Mouse (Mus musculus) adrenal gland, postnatal 10 days (tissue): ENCODE data around the gene Vps51. TPM values are rescaled to one million over a fixed set of nuclear protein-coding genes. Genes with fewer than 3 reads are reported as not detected.

ENCODE experiments used
- DNase-seq: peaks from one replicate; pipeline ENCODE4 v3.0.0; 2021; ENCODE audit warnings: mixed read lengths
- long read RNA-seq, 2 experiments: library from polyadenylated mRNA; stranded (forward); transcript quantifications; one replicate each; pipeline ENCODE4 v2.0.0; 2021
- total RNA-seq, 2 experiments: library from RNA; stranded (reverse); gene quantifications; 2 replicates each; pipeline ENCODE4 v1.2.3; 2021

Gene Vps51
- total RNA-seq, result 10 to 100 TPM; 45.1 to 61.3 TPM
- long read RNA-seq, experiment 1, transcript Vps51-208 (2 exons, 840 nt), result minor isoform, 7 of 77 reads
- long read RNA-seq, experiment 1, transcript Vps51-201 (10 exons, 2,675 nt), result major isoform, 50 of 77 reads
- long read RNA-seq, experiment 1, partial matches to known transcripts, result 11 of 77 reads
- long read RNA-seq, experiment 1, other reads (novel, unspliced or antisense), result 9 of 77 reads
- long read RNA-seq, experiment 2, transcript Vps51-201 (10 exons, 2,675 nt), result major isoform, 27 of 51 reads
- long read RNA-seq, experiment 2, partial matches to known transcripts, result 7 of 51 reads
- long read RNA-seq, experiment 2, other reads (novel, unspliced or antisense), result 13 of 51 reads

GRCm38 (mm10) chr19:6076564-6077393, at the start of gene Vps51:
TSS of gene Vps51 (minus strand) at chr19:6077231.
- DNase-seq, result peak; percentile 90

- peak; percentile 75 for DNase-seq
Observed at GRCm38 (mm10) chr19:6126289-6126688, 49.3 kb upstream of the Vps51 start.

GRCm38 (mm10) chr19:6124898-6125297, 47.9 kb upstream of the Vps51 start:
- DNase-seq, result no peak

- no peak for DNase-seq
Observed at GRCm38 (mm10) chr19:6123330-6123729, 46.3 kb upstream of the Vps51 start.

- no peak for DNase-seq
Observed at GRCm38 (mm10) chr19:6121761-6122160, 44.7 kb upstream of the Vps51 start.

- no peak for DNase-seq
Observed at GRCm38 (mm10) chr19:6118677-6119185, 41.7 kb upstream of the Vps51 start.

GRCm38 (mm10) chr19:6117986-6118676, 41.1 kb upstream of the Vps51 start, which contains the start of gene Sac3d1:
TSS of gene Sac3d1 (minus strand) at chr19:6118650.
- peak; percentile 91 for DNase-seq

- no peak for DNase-seq
Observed at GRCm38 (mm10) chr19:6117346-6117985, 40.4 kb upstream of the Vps51 start.

- DNase-seq, result peak; percentile 82
Observed at GRCm38 (mm10) chr19:6116113-6116850, 39.3 kb upstream of the Vps51 start.

GRCm38 (mm10) chr19:6113116-6113515, 36.1 kb upstream of the Vps51 start:
- no peak for DNase-seq

- DNase-seq, result no peak
Observed at GRCm38 (mm10) chr19:6105586-6105985, 28.6 kb upstream of the Vps51 start, which contains the start of gene Naaladl1. TSS of gene Naaladl1 (plus strand) at chr19:6105782.

- no peak for DNase-seq
Observed at GRCm38 (mm10) chr19:6104476-6104875, 27.4 kb upstream of the Vps51 start.

- no peak for DNase-seq
Observed at GRCm38 (mm10) chr19:6102169-6102853, 25.3 kb upstream of the Vps51 start.

GRCm38 (mm10) chr19:6101186-6101585, 24.2 kb upstream of the Vps51 start:
- DNase-seq, result no peak

GRCm38 (mm10) chr19:6097847-6098246, 20.8 kb upstream of the Vps51 start:
- DNase-seq, result no peak

GRCm38 (mm10) chr19:6094119-6094518, 17.1 kb upstream of the Vps51 start, which contains the start of gene AC131692.1:
TSS of gene AC131692.1 (plus strand) at chr19:6094419.
- DNase-seq, result no peak

- DNase-seq, result no peak
Observed at GRCm38 (mm10) chr19:6088841-6089240, 11.8 kb upstream of the Vps51 start.

- peak; percentile 77 for DNase-seq
Observed at GRCm38 (mm10) chr19:6085417-6085879, 8.4 kb upstream of the Vps51 start.

- DNase-seq, result peak; percentile 97
Observed at GRCm38 (mm10) chr19:6084478-6085248, 7.6 kb upstream of the Vps51 start, which contains the start of the genes Zfpl1 and Cdca5. TSS of gene Zfpl1 (minus strand) at chr19:6084956. TSS of gene Cdca5 (plus strand) at chr19:6084983.
